Mouse (Mus musculus) forebrain, embryonic 12.5 days (tissue): ENCODE data around the gene Gm20518. TPM values are rescaled to one million over a fixed set of nuclear protein-coding genes. Genes with fewer than 3 reads are reported as not detected.
A peak's percentile ranks its signal among the peaks of the same experiment; 100 is the strongest.

Experiments
- ATAC-seq: fragments of 200-750 bp; cut with Nextera tagmentation; 2 replicates; pipeline ENCODE4 v1.8.0; 2017; ENCODE audit warnings: moderate TSS enrichment; ENCODE audit not compliant: low FRiP score
- H3K27ac ChIP-seq: fragments of 300-500 bp; sonication (generic); 2 replicates; pipeline ENCODE4 v1.5.1; 2016; ENCODE audit warnings: mild to moderate bottlenecking
- H3K27me3 ChIP-seq: fragments of 300-500 bp; sonication (generic); 2 replicates; pipeline ENCODE4 v1.6.1; 2016; ENCODE audit warnings: mild to moderate bottlenecking
- H3K36me3 ChIP-seq: fragments of 300-500 bp; sonication (generic); replicated peaks from 2 replicates; pipeline ENCODE4 v1.6.1; 2016; ENCODE audit warnings: mild to moderate bottlenecking
- H3K4me1 ChIP-seq: fragments of 300-500 bp; sonication (generic); 2 replicates; pipeline ENCODE4 v1.6.1; 2016
- H3K4me2 ChIP-seq: fragments of 300-500 bp; sonication (generic); 2 replicates; pipeline ENCODE4 v1.6.1; 2016; ENCODE audit warnings: mild to moderate bottlenecking, moderate library complexity
- H3K4me3 ChIP-seq: fragments of 300-500 bp; sonication (generic); replicated peaks from 2 replicates; pipeline ENCODE4 v1.5.1; 2016; ENCODE audit warnings: mild to moderate bottlenecking
- H3K9ac ChIP-seq: fragments of 300-500 bp; sonication (generic); 2 replicates; pipeline ENCODE4 v1.6.1; 2016; ENCODE audit warnings: mild to moderate bottlenecking
- H3K9me3 ChIP-seq: fragments of 300-500 bp; sonication (generic); 2 replicates; pipeline ENCODE4 v1.6.1; 2016
- WGBS: fragments of 180-500 bp; shearing (Covaris S2); methylation state at CpG from one replicate; pipeline ENCODE4 v1.1.7; 2016; 5-methylcytosine and 5-hydroxymethylcytosine counted together
- polyA plus RNA-seq: library from polyadenylated mRNA; unstranded; fragments of >200 nt; fragmentation: Nextera tagmentation; extraction: Ambion mirVana; gene quantifications from 2 replicates; pipeline ENCODE4 v1.2.1, GENCODE M21; 2016

Gene Gm20518
- polyA plus RNA-seq, 1 experiment from 2014 or later, result 0.43 TPM

GRCm38 (mm10) chr16:17834543-17834942, 56.9 kb downstream of the Gm20518 start:
- H3K27me3 ChIP-seq, result peaks cover 85% of the 10 kb centered on the region
- peak overlapping the region; percentile 61 for H3K4me3 ChIP-seq
- H3K9ac ChIP-seq, result no peak overlapping the region
- ATAC-seq, result no peak
- no peaks in the 10 kb centered on the region for H3K36me3 ChIP-seq
- H3K27ac ChIP-seq, result no peak overlapping the region
- H3K4me2 ChIP-seq, result peak overlapping the region; percentile 96
- H3K4me1 ChIP-seq, result peaks cover 17% of the 10 kb centered on the region
- WGBS, result 48% methylated on average over 7 of the region's 7 CpGs
- no peaks in the 10 kb centered on the region for H3K9me3 ChIP-seq

- H3K27me3 ChIP-seq, result peaks cover 91% of the 10 kb centered on the region
- H3K4me2 ChIP-seq, result peak overlapping the region; percentile 96
- H3K27ac ChIP-seq, result peak overlapping the region; percentile 65; the same call in 1 of the 2 replicates
- no peaks in the 10 kb centered on the region for H3K9me3 ChIP-seq
- peak overlapping the region; percentile 61 for H3K4me3 ChIP-seq
- peak overlapping the region; percentile 56 for H3K9ac ChIP-seq
- WGBS, result under 1% methylated on average over 65 of the region's 103 CpGs
- H3K4me1 ChIP-seq, result peaks cover 17% of the 10 kb centered on the region
- H3K36me3 ChIP-seq, result no peaks in the 10 kb centered on the region
- peak; percentile 78 for ATAC-seq
Measured at GRCm38 (mm10) chr16:17833681-17834399, 57.6 kb downstream of the Gm20518 start.

- Histone ChIP-seq H3K4me3 (peak overlapping the region; percentile 61), H3K9ac (peak overlapping the region; percentile 56), H3K9me3 (no peaks in the 10 kb centered on the region), H3K27ac (peak overlapping the region; percentile 65; the same call in 1 of the 2 replicates), H3K36me3 (no peaks in the 10 kb centered on the region), H3K27me3 (peaks cover 94% of the 10 kb centered on the region), H3K4me2 (peak overlapping the region; percentile 96), H3K4me1 (peaks cover 17% of the 10 kb centered on the region)
- WGBS, result 1% methylated on average over 37 of the region's 37 CpGs
- ATAC-seq, result peak; percentile 66
Measured at GRCm38 (mm10) chr16:17833321-17833680, 58.2 kb downstream of the Gm20518 start.

GRCm38 (mm10) chr16:17832821-17833220, 58.6 kb downstream of the Gm20518 start, which contains the start of gene B830017H08Rik:
TSS of gene B830017H08Rik (plus strand) at chr16:17833121.
- Histone ChIP-seq H3K27ac (peak within 1 kb of the TSS; percentile 65; the same call in 1 of the 2 replicates), H3K4me3 (peak within 1 kb of the TSS; percentile 61), H3K4me2 (peak within 1 kb of the TSS; percentile 96), H3K27me3 (peaks cover 94% of the 10 kb centered on the region), H3K4me1 (peaks cover 17% of the 10 kb centered on the region), H3K9me3 (no peaks in the 10 kb centered on the region), H3K9ac (peak within 1 kb of the TSS; percentile 56), H3K36me3 (no peaks in the 10 kb centered on the region)
- WGBS, result 17% methylated on average over 7 of the region's 7 CpGs
- no peak for ATAC-seq

GRCm38 (mm10) chr16:17831781-17832180, 59.7 kb downstream of the Gm20518 start:
- no peak overlapping the region for H3K27ac ChIP-seq
- H3K9ac ChIP-seq, result no peak overlapping the region
- H3K27me3 ChIP-seq, result peaks cover 90% of the 10 kb centered on the region
- H3K36me3 ChIP-seq, result no peaks in the 10 kb centered on the region
- ATAC-seq, result no peak
- H3K4me2 ChIP-seq, result no peak overlapping the region
- WGBS, result 5% methylated on average over 11 of the region's 11 CpGs
- H3K9me3 ChIP-seq, result no peaks in the 10 kb centered on the region
- peaks cover 17% of the 10 kb centered on the region for H3K4me1 ChIP-seq
- no peak overlapping the region for H3K4me3 ChIP-seq

- ATAC-seq, result no peak
- Histone ChIP-seq H3K4me2 (no peak overlapping the region), H3K27me3 (peaks cover 78% of the 10 kb centered on the region), H3K4me3 (no peak overlapping the region), H3K9me3 (no peaks in the 10 kb centered on the region), H3K9ac (no peak overlapping the region), H3K27ac (no peak overlapping the region), H3K36me3 (no peaks in the 10 kb centered on the region), H3K4me1 (peaks cover 17% of the 10 kb centered on the region)
- 52% methylated on average over 10 of the region's 10 CpGs for WGBS
Measured at GRCm38 (mm10) chr16:17830385-17831178, 60.9 kb downstream of the Gm20518 start.

- Histone ChIP-seq H3K36me3 (no peaks in the 10 kb centered on the region), H3K4me3 (no peak overlapping the region), H3K27ac (no peak overlapping the region), H3K4me2 (no peak overlapping the region), H3K9ac (no peak overlapping the region), H3K4me1 (peaks cover 11% of the 10 kb centered on the region), H3K27me3 (peaks cover 61% of the 10 kb centered on the region), H3K9me3 (no peaks in the 10 kb centered on the region)
- ATAC-seq, result no peak
- 62% methylated on average over 3 of the region's 3 CpGs for WGBS
Measured at GRCm38 (mm10) chr16:17828867-17829266, 62.6 kb downstream of the Gm20518 start.

- H3K4me3 ChIP-seq, result no peak overlapping the region
- 83% methylated on average over 2 of the region's 2 CpGs for WGBS
- no peak for ATAC-seq
- H3K4me1 ChIP-seq, result peaks cover 5% of the 10 kb centered on the region
- no peak overlapping the region for H3K27ac ChIP-seq
- H3K36me3 ChIP-seq, result no peaks in the 10 kb centered on the region
- H3K9me3 ChIP-seq, result no peaks in the 10 kb centered on the region
- peaks cover 55% of the 10 kb centered on the region for H3K27me3 ChIP-seq
- H3K4me2 ChIP-seq, result no peak overlapping the region
- H3K9ac ChIP-seq, result no peak overlapping the region
Measured at GRCm38 (mm10) chr16:17828229-17828628, 63.2 kb downstream of the Gm20518 start.

GRCm38 (mm10) chr16:17826500-17826899, 65.0 kb downstream of the Gm20518 start:
- H3K4me1 ChIP-seq, result no peaks in the 10 kb centered on the region
- no peak overlapping the region for H3K4me2 ChIP-seq
- peaks cover 49% of the 10 kb centered on the region for H3K27me3 ChIP-seq
- no peaks in the 10 kb centered on the region for H3K9me3 ChIP-seq
- ATAC-seq, result no peak
- H3K9ac ChIP-seq, result no peak overlapping the region
- 82% methylated on average over 2 of the region's 2 CpGs for WGBS
- no peaks in the 10 kb centered on the region for H3K36me3 ChIP-seq
- no peak overlapping the region for H3K27ac ChIP-seq
- no peak overlapping the region for H3K4me3 ChIP-seq

- Histone ChIP-seq H3K4me1 (peaks cover 13% of the 10 kb centered on the region), H3K27me3 (peaks cover 61% of the 10 kb centered on the region)
Measured at GRCm38 (mm10) chr16:17816528-17816927, 74.9 kb downstream of the Gm20518 start.

GRCm38 (mm10) chr16:17815411-17816402, 75.8 kb downstream of the Gm20518 start:
- H3K27me3 ChIP-seq, result peaks cover 62% of the 10 kb centered on the region
- H3K36me3 ChIP-seq, result no peaks in the 10 kb centered on the region
- ATAC-seq, result peak; percentile 85
- H3K9ac ChIP-seq, result peak overlapping the region; percentile 69
- peak overlapping the region; percentile 56; the same call in 1 of the 2 replicates for H3K27ac ChIP-seq
- 1% methylated on average over 63 of the region's 63 CpGs for WGBS
- H3K4me2 ChIP-seq, result peak overlapping the region; percentile 90
- peak overlapping the region; percentile 51 for H3K4me3 ChIP-seq
- H3K9me3 ChIP-seq, result no peaks in the 10 kb centered on the region
- peaks cover 13% of the 10 kb centered on the region for H3K4me1 ChIP-seq

More at GRCm38 (mm10) chr16:17816528-17816927, 74.9 kb downstream of the Gm20518 start:
- Histone ChIP-seq H3K4me3 (no peak overlapping the region), H3K9ac (no peak overlapping the region), H3K36me3 (no peaks in the 10 kb centered on the region), H3K27ac (no peak overlapping the region), H3K9me3 (no peaks in the 10 kb centered on the region), H3K4me2 (no peak overlapping the region)
- no peak for ATAC-seq
- 84% methylated on average over 8 of the region's 8 CpGs for WGBS
